Mouse (Mus musculus) forebrain, embryonic 14.5 days (tissue): ENCODE data around the gene Pbld2. TPM values are rescaled to one million over a fixed set of nuclear protein-coding genes. Genes with fewer than 3 reads are reported as not detected.

ENCODE experiments used
- polyA plus RNA-seq: library from polyadenylated mRNA; unstranded; fragments of >200 nt; fragmentation: Nextera tagmentation; extraction: Ambion mirVana; gene quantifications from 2 replicates; pipeline ENCODE4 v1.2.1, GENCODE M21; 2014

The Pbld2 gene
- polyA plus RNA-seq, 1 experiment from 2014 or later = 1.1 TPM

Other genes with a start within 250 kb of the Pbld2 start
- 118 and 131 TPM in 2 replicates for gene Ccar1, start 232.0 kb upstream of the Pbld2 start, polyA plus RNA-seq
- 25.0 and 38.1 TPM in 2 replicates for gene Tet1, start 115.3 kb upstream of the Pbld2 start, polyA plus RNA-seq
- 16.7 and 17.1 TPM in 2 replicates for gene Slc25a16, start 103.7 kb upstream of the Pbld2 start, polyA plus RNA-seq
- gene Dna2, start 77.3 kb upstream of the Pbld2 start, polyA plus RNA-seq = 7.9 and 9.7 TPM in 2 replicates
- gene Rufy2, start 44.1 kb upstream of the Pbld2 start, polyA plus RNA-seq = 38.6 and 47.9 TPM in 2 replicates
- 81.2 and 90.8 TPM in 2 replicates for gene Hnrnph3, start 98 bp upstream of the Pbld2 start, polyA plus RNA-seq
- 0.36 and 0.37 TPM in 2 replicates for gene Pbld1, start 35.8 kb downstream of the Pbld2 start, polyA plus RNA-seq
- 0.22 and 0.97 TPM in 2 replicates for gene Atoh7, start 75.3 kb downstream of the Pbld2 start, polyA plus RNA-seq
- 0.10 and 0.15 TPM in 2 replicates for gene Mypn, start 179.6 kb downstream of the Pbld2 start, polyA plus RNA-seq
- gene Herc4, start 219.5 kb downstream of the Pbld2 start, polyA plus RNA-seq = 36.6 and 37.7 TPM in 2 replicates